Mouse (Mus musculus) stomach, embryonic 16.5 days (tissue): ENCODE measurements around the gene Psmd13. TPM values are rescaled to one million over a fixed set of nuclear protein-coding genes. Genes with fewer than 3 reads are reported as not detected.

ENCODE experiments used
- ATAC-seq: fragments of 200-750 bp; cut with Nextera tagmentation; 2 replicates; pipeline ENCODE4 v1.8.0; 2017; ENCODE audit warnings: moderate number of reproducible peaks, moderate TSS enrichment; ENCODE audit not compliant: insufficient read depth, low FRiP score
- H3K27ac ChIP-seq: fragments of 300-500 bp; sonication (generic); 2 replicates; pipeline ENCODE4 v1.5.1; 2014; ENCODE audit warnings: low read length
- H3K27me3 ChIP-seq: fragments of 300-500 bp; sonication (generic); 2 replicates; pipeline ENCODE4 v1.6.1; 2014; ENCODE audit warnings: low read length, control low read depth, mixed read lengths; ENCODE audit not compliant: control insufficient read depth, insufficient read depth
- H3K36me3 ChIP-seq: fragments of 300-500 bp; sonication (generic); 2 replicates; pipeline ENCODE4 v1.6.1; 2014; ENCODE audit warnings: low read length; ENCODE audit not compliant: control insufficient read depth, insufficient read depth
- H3K4me1 ChIP-seq: fragments of 300-500 bp; sonication (generic); 2 replicates; pipeline ENCODE4 v1.6.1; 2014; ENCODE audit warnings: low read length, control low read depth, mixed read lengths; ENCODE audit not compliant: control insufficient read depth, insufficient read depth
- H3K4me2 ChIP-seq: fragments of 300-500 bp; sonication (generic); 2 replicates; pipeline ENCODE4 v1.6.1; 2014; ENCODE audit warnings: low read depth, low read length, mixed read lengths
- H3K4me3 ChIP-seq: fragments of 300-500 bp; sonication (generic); replicated peaks from 2 replicates; pipeline ENCODE4 v1.5.1; 2014; ENCODE audit warnings: mild to moderate bottlenecking, low read length
- H3K9ac ChIP-seq: fragments of 300-500 bp; sonication (generic); 2 replicates; pipeline ENCODE4 v1.6.1; 2014; ENCODE audit warnings: low read length
- H3K9me3 ChIP-seq: fragments of 300-500 bp; sonication (generic); replicated peaks from 2 replicates; pipeline ENCODE4 v1.6.1; 2016; ENCODE audit warnings: low read length, control low read depth; ENCODE audit not compliant: control insufficient read depth
- WGBS: fragments of 180-500 bp; shearing (Covaris S2); extraction: QIAGEN DNeasy Blood & Tissue Kit; methylation state at CpG from one replicate; pipeline ENCODE4 v1.1.7; 2014; 5-methylcytosine and 5-hydroxymethylcytosine counted together
- polyA plus RNA-seq: library from polyadenylated mRNA; unstranded; fragments of >200 nt; fragmentation: Nextera tagmentation; extraction: Ambion mirVana; gene quantifications from 2 replicates; pipeline ENCODE4 v1.2.1, GENCODE M21; 2015

Gene Psmd13
- 189 and 193 TPM in 2 replicates for polyA plus RNA-seq

DNA sequence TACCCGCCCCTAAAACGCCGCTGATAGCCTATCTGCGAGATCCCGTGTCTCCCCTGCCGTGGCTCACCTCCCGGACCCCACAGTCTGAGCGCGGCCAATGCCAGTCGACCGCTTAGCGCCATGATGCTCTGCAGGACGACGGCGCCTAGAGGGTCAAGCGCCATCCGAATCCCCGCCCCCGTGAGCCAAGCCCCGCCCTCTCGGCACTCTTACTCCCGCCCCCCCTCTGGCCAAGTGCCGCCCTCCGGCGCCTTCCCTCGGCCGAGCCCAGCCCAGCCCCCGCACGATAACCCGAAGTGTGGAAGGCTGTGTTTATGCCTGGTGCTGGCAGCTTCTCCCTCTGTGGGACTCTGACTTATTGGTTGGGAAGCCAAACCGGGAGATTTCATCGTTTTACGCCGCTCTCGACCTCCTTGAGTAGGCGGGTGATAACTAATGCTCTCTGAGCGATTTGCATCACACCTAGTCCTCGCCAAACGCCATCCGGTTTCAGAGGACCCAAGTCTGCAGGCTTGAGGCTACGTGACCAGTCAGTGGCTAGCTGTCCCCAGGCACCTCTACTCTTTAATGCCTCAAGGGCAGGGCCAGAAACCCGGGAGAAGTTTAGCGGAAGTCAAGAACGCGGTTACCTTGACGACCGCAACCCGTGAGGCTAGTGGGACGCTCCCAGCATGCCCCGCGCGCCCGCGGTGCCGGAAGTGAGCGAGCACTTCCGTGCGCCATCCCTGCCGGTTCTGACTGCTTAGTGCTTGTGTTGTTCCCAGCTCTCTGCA lies at the start of gene Psmd13, which contains the start of gene Sirt3:
Gene Psmd13 (plus strand): TSS at position 273 of the 773 bp plus-strand sequence.
Gene Sirt3 (minus strand): TSS at position 614 of the 773 bp plus-strand sequence.
- no peaks in the 10 kb centered on the region for H3K9me3 ChIP-seq
- H3K4me3 ChIP-seq, result peak within 1 kb of the TSS; percentile 86
- peak within 1 kb of the TSS; percentile 92 for H3K9ac ChIP-seq
- H3K27me3 ChIP-seq, result no peaks in the 10 kb centered on the region
- H3K4me2 ChIP-seq, result peak within 1 kb of the TSS; percentile 80
- WGBS, result under 1% methylated on average over 59 of the region's 59 CpGs
- peak; percentile 97 for ATAC-seq
- H3K4me1 ChIP-seq, result peaks cover 9% of the 10 kb centered on the region; the same call in 1 of the 2 replicates
- H3K27ac ChIP-seq, result peak within 1 kb of the TSS; percentile 96
- H3K36me3 ChIP-seq, result peaks cover 9% of the 10 kb centered on the region; the same call in 1 of the 2 replicates

DNA sequence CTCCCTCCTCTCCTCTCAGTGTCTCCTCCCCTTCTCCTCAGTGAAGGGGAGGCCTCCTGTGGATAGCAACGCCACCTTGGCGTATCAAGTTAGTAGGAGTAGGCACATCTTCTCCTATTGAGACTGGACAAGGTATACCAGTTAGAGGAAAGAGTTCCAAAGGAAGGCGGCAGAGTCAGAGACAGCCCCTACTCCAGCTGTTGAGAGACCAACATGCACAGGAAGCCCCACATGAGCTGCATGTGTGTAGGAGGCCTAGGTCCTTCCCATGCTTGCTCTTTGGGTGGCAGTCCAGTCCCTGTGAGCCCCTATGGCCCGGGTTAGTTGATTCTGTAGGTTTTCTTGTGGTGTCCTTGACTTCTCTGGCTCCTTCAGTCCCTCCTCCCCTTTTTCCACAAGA lies 48.4 kb upstream of the Psmd13 start:
- no peak overlapping the region for H3K4me2 ChIP-seq
- WGBS, result 78% methylated on average over 4 of the region's 4 CpGs
- H3K9me3 ChIP-seq, result no peaks in the 10 kb centered on the region
- no peak overlapping the region for H3K4me3 ChIP-seq
- no peak for ATAC-seq
- H3K36me3 ChIP-seq, result no peaks in the 10 kb centered on the region
- H3K27me3 ChIP-seq, result no peaks in the 10 kb centered on the region
- no peak overlapping the region for H3K9ac ChIP-seq
- 0 out of 2 replicates have a peak, but pooled peaks cover 7% of the 10 kb centered on the region for H3K4me1 ChIP-seq
- H3K27ac ChIP-seq, result no peak overlapping the region

DNA sequence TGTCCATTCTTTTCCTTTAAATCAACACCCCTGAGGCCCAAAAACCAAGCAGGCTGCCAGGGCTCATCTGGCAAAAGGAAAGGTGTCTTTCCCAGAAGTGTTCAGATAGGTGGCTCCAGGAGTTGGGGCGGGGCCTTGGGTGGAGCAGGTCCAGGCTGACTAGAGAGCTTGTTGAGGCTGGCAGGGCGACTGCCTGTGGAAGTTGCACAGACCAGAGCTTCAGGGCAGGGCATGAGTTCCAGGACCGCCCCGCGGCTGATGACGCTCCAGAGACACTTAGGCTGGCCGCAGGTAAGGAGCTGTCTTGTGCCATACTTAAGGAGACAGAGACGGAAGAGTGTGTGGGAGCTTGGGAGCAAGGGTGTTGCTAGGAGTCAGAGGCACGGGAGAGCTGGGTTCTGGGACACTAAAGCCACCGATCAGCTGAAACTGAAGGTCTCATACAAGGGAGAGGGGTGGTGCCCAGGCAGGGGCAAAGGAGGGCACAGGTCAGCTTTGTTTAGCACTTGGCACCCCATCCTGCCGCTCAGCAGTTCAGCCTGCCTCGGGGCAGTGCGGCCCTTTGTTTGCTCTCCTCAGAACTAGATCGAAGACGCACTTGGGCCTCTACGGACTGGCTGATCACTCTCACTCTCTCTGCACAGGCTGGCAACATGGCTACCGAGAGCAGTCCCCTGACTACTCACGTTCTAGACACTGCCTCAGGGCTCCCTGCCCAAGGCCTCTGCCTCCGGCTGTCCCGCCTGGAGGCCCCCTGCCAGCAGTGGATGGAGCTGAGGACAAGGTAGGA lies 46.6 kb upstream of the Psmd13 start, which contains the start of gene Urah:
Gene Urah (plus strand): TSS at position 51 of the 790 bp plus-strand sequence.
- no peaks in the 10 kb centered on the region for H3K9me3 ChIP-seq
- H3K4me2 ChIP-seq, result peak within 1 kb of the TSS; percentile 39
- no peaks in the 10 kb centered on the region for H3K27me3 ChIP-seq
- 35% methylated on average over 20 of the region's 20 CpGs for WGBS
- H3K9ac ChIP-seq, result peak within 1 kb of the TSS; percentile 62
- 0 out of 2 replicates have a peak, but pooled peaks cover 7% of the 10 kb centered on the region for H3K4me1 ChIP-seq
- no peaks in the 10 kb centered on the region for H3K36me3 ChIP-seq
- ATAC-seq, result peak; percentile 82
- H3K27ac ChIP-seq, result peak within 1 kb of the TSS; percentile 25; the same call in 1 of the 2 replicates
- H3K4me3 ChIP-seq, result peak within 1 kb of the TSS; percentile 30

DNA sequence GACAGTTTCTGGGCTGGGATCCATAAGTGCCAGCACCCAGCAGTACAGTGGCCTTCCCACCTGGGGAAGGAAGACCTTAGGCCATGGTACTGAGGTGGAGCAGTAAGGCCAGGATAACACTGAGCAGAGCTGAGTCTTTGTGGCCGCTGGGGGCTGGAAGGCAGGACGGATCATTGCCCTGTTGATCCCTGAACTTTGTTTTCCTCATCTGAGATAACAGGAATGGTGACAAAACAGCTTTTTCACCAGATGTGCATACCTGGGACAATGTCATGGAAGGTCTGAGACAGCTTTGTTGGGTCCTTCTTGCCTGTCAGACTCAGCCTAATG lies 46.0 kb upstream of the Psmd13 start:
- peak overlapping the region; percentile 39 for H3K4me2 ChIP-seq
- ATAC-seq, result no peak
- H3K27me3 ChIP-seq, result no peaks in the 10 kb centered on the region
- no peaks in the 10 kb centered on the region for H3K36me3 ChIP-seq
- H3K27ac ChIP-seq, result peak overlapping the region; percentile 25; the same call in 1 of the 2 replicates
- no peaks in the 10 kb centered on the region for H3K9me3 ChIP-seq
- 0 out of 2 replicates have a peak, but pooled peaks cover 7% of the 10 kb centered on the region for H3K4me1 ChIP-seq
- WGBS, result 68% methylated on average over 2 of the region's 2 CpGs
- H3K4me3 ChIP-seq, result peak overlapping the region; percentile 30
- peak overlapping the region; percentile 62 for H3K9ac ChIP-seq

DNA sequence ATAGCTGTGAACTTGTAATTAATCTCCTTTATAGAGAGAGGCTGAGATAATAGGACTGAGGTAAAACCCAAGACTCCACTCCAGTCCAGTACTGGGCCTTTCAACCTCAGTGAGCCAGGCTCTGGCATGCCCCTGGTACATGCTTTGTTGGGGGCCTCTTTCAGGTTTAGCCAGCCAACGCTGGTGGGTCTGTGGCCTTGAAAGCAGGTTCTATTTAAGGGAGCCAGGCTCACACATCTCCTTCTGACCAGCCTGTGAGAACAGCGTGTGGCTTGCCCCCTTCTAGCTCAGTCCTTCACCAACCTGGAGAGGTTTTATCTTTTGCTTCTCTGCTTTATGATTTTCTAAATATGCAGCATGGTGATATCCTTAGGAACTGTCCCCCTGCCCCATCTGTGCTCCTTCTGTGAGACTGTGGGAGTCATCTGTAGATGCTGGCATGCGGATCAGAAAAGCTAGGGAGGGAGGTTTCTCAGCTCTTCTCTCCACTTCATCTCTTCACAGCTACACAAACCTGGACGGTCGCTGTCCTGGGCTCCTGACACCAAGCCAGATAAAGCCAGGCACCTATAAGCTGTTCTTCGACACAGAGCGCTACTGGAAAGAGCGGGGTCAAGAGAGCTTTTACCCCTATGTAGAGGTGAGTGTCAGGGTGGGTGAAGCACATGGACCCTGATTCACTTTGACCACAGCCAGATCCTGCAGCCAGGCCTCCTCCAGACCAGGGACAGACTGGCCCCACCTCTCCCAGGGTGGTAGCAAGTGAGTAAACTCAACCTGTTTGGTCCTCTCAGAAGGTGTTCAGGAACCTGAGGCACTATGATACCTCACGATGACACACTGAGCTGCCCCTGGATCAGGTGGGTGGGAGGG lies 45.3 kb upstream of the Psmd13 start:
- no peaks in the 10 kb centered on the region for H3K36me3 ChIP-seq
- no peak overlapping the region for H3K4me2 ChIP-seq
- ATAC-seq, result no peak
- H3K27ac ChIP-seq, result no peak overlapping the region
- 0 out of 2 replicates have a peak, but pooled peaks cover 7% of the 10 kb centered on the region for H3K4me1 ChIP-seq
- no peaks in the 10 kb centered on the region; the same call in 1 of the 2 replicates for H3K27me3 ChIP-seq
- H3K9me3 ChIP-seq, result no peaks in the 10 kb centered on the region
- no peak overlapping the region for H3K9ac ChIP-seq
- WGBS, result 76% methylated on average over 9 of the region's 9 CpGs
- H3K4me3 ChIP-seq, result no peak overlapping the region

DNA sequence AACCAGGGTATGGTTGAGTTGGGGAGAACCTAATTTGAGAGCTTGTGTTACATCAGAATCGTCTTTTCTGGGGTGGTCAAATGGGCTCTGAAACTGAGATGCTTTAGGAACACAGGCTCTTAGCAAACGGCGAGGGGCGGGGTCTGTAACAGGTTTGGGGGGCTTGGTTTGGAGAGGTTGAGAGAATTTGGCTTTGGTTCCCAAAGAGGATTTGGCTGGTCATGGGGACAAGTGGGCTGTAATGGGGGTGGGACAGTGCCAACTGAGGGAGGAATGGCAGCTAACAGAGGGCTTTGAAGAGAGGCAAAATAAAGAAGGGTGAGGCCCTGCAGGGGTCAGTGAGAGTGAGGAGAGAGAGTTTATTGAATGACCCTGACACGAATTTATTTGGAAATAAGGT lies 42.2 kb upstream of the Psmd13 start:
- Histone ChIP-seq H3K4me2 (no peak overlapping the region), H3K9ac (no peak overlapping the region), H3K4me3 (no peak overlapping the region), H3K4me1 (0 out of 2 replicates have a peak, but pooled peaks cover 7% of the 10 kb centered on the region), H3K9me3 (no peaks in the 10 kb centered on the region), H3K27ac (no peak overlapping the region), H3K27me3 (no peaks in the 10 kb centered on the region; the same call in none of the 2 replicates), H3K36me3 (no peaks in the 10 kb centered on the region)
- WGBS, result 52% methylated on average over 5 of the region's 5 CpGs
- ATAC-seq, result no peak

DNA sequence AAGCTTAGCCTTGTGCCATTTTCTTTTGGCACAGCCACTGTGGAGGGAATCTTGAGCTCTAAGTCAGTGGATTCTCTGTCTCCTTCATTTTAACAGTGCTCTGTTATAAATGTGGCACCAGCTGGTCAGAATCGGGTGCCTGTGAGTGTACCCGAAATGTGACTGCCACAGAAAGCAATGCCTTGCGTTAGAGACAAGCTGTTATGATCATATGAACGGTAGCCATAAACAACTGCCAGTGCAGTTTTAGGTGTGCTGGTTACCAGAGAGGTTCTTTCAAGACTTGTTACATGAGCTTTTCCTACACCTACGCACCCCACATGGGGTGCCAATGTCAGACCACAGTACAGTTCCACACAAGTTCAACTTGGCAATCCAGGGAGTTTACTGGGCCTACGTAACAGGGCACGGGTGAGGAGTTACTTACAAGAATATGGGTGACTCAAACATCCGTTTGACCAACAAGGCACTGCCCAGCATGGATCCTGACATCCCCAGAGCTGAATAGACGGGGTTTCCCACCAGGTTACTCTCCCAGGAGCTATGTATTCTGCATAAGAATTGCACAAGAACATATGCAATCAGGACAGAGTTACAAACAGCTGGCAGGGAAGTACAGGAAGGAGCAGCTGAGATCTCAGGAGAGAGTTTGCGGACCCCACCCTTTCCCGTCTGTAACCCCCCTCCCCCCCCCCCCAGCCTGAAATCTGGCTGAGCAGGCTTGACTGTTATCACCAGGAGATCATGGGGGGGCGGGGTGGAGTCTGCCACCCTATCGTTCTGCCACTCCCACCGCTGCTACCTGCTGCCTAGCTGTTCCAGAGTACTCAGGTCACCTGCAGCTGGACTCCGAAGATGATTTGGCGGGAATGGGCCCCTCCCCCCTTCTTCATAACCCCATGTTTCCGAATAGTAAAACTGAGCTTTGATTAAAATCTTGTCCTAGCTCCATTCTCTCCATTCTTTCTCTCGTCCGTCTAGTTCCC lies 40.7 kb upstream of the Psmd13 start:
- WGBS, result 39% methylated on average over 16 of the region's 19 CpGs
- Histone ChIP-seq H3K36me3 (no peaks in the 10 kb centered on the region), H3K9ac (no peak overlapping the region), H3K4me2 (no peak overlapping the region), H3K4me1 (no peaks in the 10 kb centered on the region), H3K27ac (no peak overlapping the region), H3K4me3 (no peak overlapping the region), H3K9me3 (no peaks in the 10 kb centered on the region), H3K27me3 (no peaks in the 10 kb centered on the region; the same call in none of the 2 replicates)
- ATAC-seq, result peak; percentile 44; the same call in 1 of the 2 replicates
